Mouse (Mus musculus) left cerebral cortex, adult 18-20 months (tissue): Measurements from ENCODE around the gene Rdh19. TPM values are rescaled to one million over a fixed set of nuclear protein-coding genes. Genes with fewer than 3 reads are reported as not detected.
A peak's percentile ranks its signal among the peaks of the same experiment; 100 is the strongest.
"Not testable (repeated sequence)": the region's sequence is repeated elsewhere in the genome, so short reads cannot be mapped to it uniquely, and the experiment has no call there.

Experiments used
- DNase-seq, 2 experiments: peaks; one replicate each; pipeline ENCODE4 v3.0.0; 2021 to 2022; ENCODE audit warnings: low spot score in 2 of 2, mixed read lengths in 1 of 2
- total RNA-seq, 2 experiments: library from RNA; stranded (reverse); gene quantifications; 2 replicates each; pipeline ENCODE4 v1.2.3; 2021

Gene Rdh19
- total RNA-seq, 2 experiments from 2014 or later = not detected

GRCm38 (mm10) chr10:127879155-127879688, 29.5 kb downstream of the Rdh19 start:
- peak; percentile 19 to 26 for DNase-seq

DNA sequence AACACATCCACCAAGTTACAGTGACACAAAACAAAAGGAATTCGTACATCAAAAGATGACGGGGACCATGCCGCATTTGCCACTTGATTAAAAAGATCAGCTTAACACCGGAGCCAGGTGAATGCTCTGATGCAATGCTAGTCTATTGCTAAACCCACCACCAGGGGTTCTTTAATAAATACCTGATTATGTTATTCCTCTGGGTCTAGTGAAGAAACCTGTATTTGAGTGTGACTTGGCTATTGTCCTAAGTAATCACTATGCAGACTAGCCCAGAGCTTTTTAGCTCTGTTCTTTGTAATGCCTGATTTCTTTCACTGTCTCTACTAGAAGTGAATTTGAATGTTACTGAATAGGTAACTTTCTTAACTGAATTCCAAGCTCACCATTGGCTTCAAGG, 31.3 kb downstream of the Rdh19 start:
- no peak for DNase-seq

DNA sequence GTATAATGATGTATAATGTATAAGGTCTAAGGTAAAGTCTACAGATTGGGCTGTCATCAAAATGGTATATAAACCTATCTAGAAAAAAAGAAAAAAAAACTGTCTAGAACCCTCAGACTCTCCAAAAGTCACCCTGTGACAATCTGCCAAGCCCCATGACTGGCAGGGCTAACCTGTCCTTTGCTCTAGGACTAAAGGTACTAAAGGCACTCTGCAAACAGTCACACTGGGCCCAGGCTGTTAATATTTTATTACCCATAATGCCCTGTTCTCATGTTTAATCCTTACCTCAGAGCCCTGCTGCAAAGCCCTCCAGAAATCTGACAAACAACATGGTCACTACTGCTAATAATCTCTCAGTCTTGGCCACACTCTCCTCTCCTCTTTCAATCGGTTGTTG, 36.8 kb downstream of the Rdh19 start:
- no peak for DNase-seq

DNA sequence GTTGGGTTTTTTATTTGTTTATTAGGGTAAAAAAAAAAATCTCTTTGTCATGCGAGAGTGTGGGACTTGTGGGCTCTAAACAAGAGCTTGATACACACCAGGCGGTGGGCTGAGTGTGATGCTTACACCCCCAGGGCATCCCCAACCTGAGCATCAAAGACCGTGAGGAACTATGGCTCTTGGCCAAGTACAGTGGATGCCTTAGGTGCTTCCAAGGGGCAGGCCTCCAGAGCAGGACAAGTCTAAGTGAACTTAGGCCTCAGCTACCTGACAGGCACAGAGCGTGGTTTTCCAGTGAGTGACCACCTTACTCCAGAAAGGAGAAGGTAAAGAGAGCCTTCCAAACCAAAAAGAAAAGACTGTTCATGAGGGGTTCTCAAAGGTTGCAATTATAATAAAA, 37.2 kb downstream of the Rdh19 start:
- no peak for DNase-seq

DNA sequence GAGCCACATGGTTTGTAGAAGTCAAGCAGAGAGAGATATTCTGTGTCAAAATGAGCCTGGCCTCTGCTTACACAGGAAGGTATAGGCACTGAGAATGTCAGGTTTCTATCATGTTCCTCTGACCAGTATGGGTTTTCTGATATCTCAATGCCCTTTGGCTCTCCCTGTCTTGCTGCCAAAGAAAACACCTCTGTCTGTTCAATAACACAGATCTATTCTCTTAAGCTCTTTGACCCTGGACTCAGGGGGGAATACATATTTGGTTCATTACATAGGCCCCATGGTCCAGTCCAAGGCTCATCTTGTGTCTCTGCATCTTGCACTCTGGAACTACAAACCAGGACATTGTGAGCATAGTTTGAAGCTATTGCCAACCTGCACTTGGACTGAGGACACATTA, 38.9 kb downstream of the Rdh19 start, which contains the start of gene Rdh7:
Gene Rdh7, minus strand, starts transcription at position 213 of the 400 bp plus-strand sequence.
- no peak for DNase-seq

DNA sequence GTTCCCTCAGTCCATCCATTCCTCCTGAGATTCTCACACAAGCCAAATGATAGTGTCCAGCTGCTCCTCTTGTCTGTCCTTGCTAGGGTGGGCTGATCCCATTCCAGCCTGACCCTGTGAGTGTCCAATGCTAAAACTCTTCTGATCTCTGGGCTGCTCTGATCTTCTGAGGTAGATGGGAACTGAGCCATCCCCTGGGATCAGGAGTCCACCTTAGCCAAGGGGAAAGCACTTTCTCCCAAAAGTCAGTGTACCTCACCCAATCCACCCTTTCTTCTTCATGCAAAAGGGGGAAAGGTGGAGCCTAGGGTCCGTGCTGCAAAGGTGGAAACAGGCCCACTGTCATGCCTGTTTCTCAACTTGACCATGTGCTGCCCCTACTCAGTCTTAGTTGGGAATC, 41.8 kb downstream of the Rdh19 start:
- no peak for DNase-seq

- DNase-seq = not testable (repeated sequence)
Observed at GRCm38 (mm10) chr10:127893163-127894022, 43.7 kb downstream of the Rdh19 start.

DNA sequence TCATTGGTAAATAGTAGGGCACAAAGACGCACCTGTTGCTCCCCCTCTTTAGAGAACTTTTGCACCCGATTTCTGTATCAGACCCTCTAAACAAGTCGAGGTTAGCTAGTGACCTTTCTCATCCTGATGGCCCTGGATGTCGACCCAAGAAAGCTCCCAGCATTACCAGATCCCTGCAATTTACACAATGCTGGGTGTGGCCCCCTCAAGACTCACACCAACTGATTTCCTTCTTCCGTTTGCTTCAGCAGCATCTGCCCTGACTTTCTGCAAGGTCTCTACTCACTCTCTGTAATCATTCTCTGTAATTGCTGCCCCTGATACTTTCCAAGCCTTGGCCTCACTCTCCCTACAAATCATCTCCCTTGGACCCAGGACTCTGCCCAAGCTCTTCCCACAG, 47.0 kb downstream of the Rdh19 start:
- no peak for DNase-seq

- DNase-seq = no peak
Observed at GRCm38 (mm10) chr10:127897506-127897905, 47.8 kb downstream of the Rdh19 start.

- DNase-seq = no peak
Observed at GRCm38 (mm10) chr10:127898218-127898617, 48.5 kb downstream of the Rdh19 start, which contains the start of gene Sdr9c7. Gene Sdr9c7, plus strand, starts transcription at chr10:127898518.

DNA sequence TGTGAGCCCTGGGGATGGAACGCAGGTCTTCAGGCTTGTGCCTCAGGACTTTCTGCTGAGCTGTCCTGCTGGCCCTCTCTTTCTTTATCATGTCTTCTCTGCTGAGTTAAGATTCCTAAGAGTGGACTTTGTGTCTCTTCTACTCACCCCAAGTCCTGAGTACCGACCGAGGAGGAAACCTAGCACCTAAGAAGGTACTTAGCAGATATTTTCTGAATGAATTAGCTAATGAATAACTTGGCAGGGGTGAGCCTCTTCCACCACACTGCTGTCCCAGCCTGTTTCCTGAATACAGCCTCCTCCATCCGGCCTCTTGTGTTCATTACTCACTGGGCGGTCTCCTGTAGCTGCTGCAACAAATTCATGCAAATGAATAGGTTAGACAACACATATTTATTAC, 50.1 kb downstream of the Rdh19 start:
- DNase-seq = no peak

- no peak for DNase-seq
Observed at GRCm38 (mm10) chr10:127901751-127902150, 52.0 kb downstream of the Rdh19 start.

GRCm38 (mm10) chr10:127903116-127903515, 53.4 kb downstream of the Rdh19 start:
- peak in 1 of 2 experiments; percentile 4 for DNase-seq

- peak; percentile 27 for DNase-seq
Observed at GRCm38 (mm10) chr10:127904718-127905446, 55.2 kb downstream of the Rdh19 start.

DNA sequence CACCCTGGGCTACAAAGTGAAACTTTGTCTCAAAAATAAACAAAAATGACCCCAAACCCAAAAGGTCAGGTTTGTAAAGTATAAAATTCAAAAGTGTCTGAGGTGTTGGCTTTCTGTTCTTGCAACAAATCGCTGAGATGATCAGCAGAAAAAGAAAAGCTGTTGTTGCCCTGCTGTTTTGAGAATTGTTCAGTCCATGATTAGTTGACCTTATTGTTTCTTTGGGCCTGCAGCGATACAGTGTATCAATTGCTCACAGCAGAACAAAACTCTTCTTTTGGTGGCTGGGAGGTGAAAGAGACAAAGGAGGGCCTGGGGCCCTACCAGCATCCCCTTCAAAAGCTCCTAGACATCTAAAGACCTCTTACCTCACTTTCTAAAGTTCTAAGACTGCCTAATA, 56.4 kb downstream of the Rdh19 start:
- no peak for DNase-seq

GRCm38 (mm10) chr10:127907386-127907951, 57.7 kb downstream of the Rdh19 start:
- DNase-seq = no peak

Other genes with a start within 250 kb of the Rdh19 start
- gene Lrp1, start 228.8 kb upstream of the Rdh19 start, total RNA-seq = 100 to 1,000 TPM; 264 to 276 TPM
- gene Stat6, start 206.9 kb upstream of the Rdh19 start, total RNA-seq = 10 to 100 TPM; 15.9 to 17.8 TPM
- gene Nemp1, start 183.0 kb upstream of the Rdh19 start, total RNA-seq = 1 to 10 TPM; 4.6 to 5.1 TPM
- gene Nab2, start 181.4 kb upstream of the Rdh19 start, total RNA-seq = 10 to 100 TPM; 58.2 to 71.7 TPM
- under 1 TPM; 0.77 to 0.88 TPM for gene Myo1a, start 144.8 kb upstream of the Rdh19 start, total RNA-seq
- 10 to 100 TPM; 16.4 to 17.1 TPM for gene Tac2, start 125.5 kb upstream of the Rdh19 start, total RNA-seq
- 1 to 10 TPM; 9.6 to 9.9 TPM for gene Zbtb39, start 110.4 kb upstream of the Rdh19 start, total RNA-seq
- gene Gpr182, start 98.2 kb upstream of the Rdh19 start, total RNA-seq = 1 to 10 TPM; 1.5 to 2.2 TPM
- gene Rdh1, start 90.2 kb upstream of the Rdh19 start, total RNA-seq = under 1 TPM in 1 of 2 experiments, not detected in 1; 0.19 TPM
- not detected for gene Rdh16f1, start 90.1 kb upstream of the Rdh19 start, total RNA-seq
- under 1 TPM; 0.30 to 0.65 TPM for gene Rdh9, start 73.5 kb upstream of the Rdh19 start, total RNA-seq
- gene Rdh16, start 48.8 kb upstream of the Rdh19 start, total RNA-seq = under 1 TPM; 0.23 to 0.28 TPM
- not detected for gene Rdh16f2, start 16.5 kb downstream of the Rdh19 start, total RNA-seq
- gene Rdh7, start 38.9 kb downstream of the Rdh19 start, total RNA-seq = not detected
- not detected for gene Sdr9c7, start 48.6 kb downstream of the Rdh19 start, total RNA-seq
- gene Hsd17b6, start 157.7 kb downstream of the Rdh19 start, total RNA-seq = not detected
- gene Prim1, start 165.2 kb downstream of the Rdh19 start, total RNA-seq = 1 to 10 TPM; 8.9 to 9.1 TPM
- 100 to 1,000 TPM; 337 to 359 TPM for gene Naca, start 185.6 kb downstream of the Rdh19 start, total RNA-seq
- 100 to 1,000 TPM; 137 to 142 TPM for gene Ptges3, start 209.0 kb downstream of the Rdh19 start, total RNA-seq
- gene Atp5b, start 233.3 kb downstream of the Rdh19 start, total RNA-seq = 1,000 to 10,000 TPM; 1,718 to 1,797 TPM
- 10 to 100 TPM; 40.3 to 40.4 TPM for gene Baz2a, start 241.6 kb downstream of the Rdh19 start, total RNA-seq